In genomic region chr5:113503276-113503675, GRCm38 (mm10) we compare ENCODE assay signal across 9 mouse cellular contexts. TPM values are rescaled to one million over a fixed set of nuclear protein-coding genes. Genes with fewer than 3 reads are reported as not detected.
A peak's percentile ranks its signal among the peaks of the same experiment; 100 is the strongest.
DNase-seq lines count a peak whose midpoint lies in the region; ATAC-seq and TF ChIP-seq lines count a peak whose summit lies in the region.
"Had no signal": no experiment of that assay in that cellular context is flagged by ENCODE, and none has a peak within 500 bp of the region (broad histone marks: within the 10 kb centered on the region; RNA-seq: fewer than 3 reads in every experiment).

No protein-coding gene starts in this region.

- peak overlapping the region; percentile 75 for H3K27ac ChIP-seq in heart, embryonic 12.5 days (ENCODE audit: poor library complexity, severe bottlenecking)
- no peak overlapping the region for H3K27ac ChIP-seq in heart, adult 2 months
- peak overlapping the region; percentile 88 for H3K27ac ChIP-seq in hindbrain, embryonic 11.5 days (ENCODE audit: low read depth, low read length)

- peak overlapping the region; percentile 47 for H3K4me2 ChIP-seq in heart, embryonic 12.5 days
- no peak overlapping the region for H3K4me2 ChIP-seq in hindbrain, embryonic 11.5 days (replicated peaks; ENCODE audit: low read depth, low read length)

- no peak for TF ChIP-seq POLR2A in heart, adult 2 months (IDR thresholded peaks at IDR 0.05; ENCODE audit: insufficient read depth, low read depth, low read length)

- no peaks in the 10 kb centered on the region for H3K27me3 ChIP-seq in heart, embryonic 12.5 days (replicated peaks)
- H3K27me3 ChIP-seq in heart, adult 2 months (ENCODE audit: control insufficient read depth, insufficient read depth, low read length) = no peaks in the 10 kb centered on the region; the same call in 1 of the 2 replicates
- H3K27me3 ChIP-seq in hindbrain, embryonic 11.5 days (ENCODE audit: control insufficient read depth, insufficient read depth, low read length) = no peaks in the 10 kb centered on the region; the same call in 1 of the 2 replicates

- H3K9ac ChIP-seq in heart, embryonic 12.5 days = peak overlapping the region; percentile 23
- no peak overlapping the region for H3K9ac ChIP-seq in heart, adult 2 months (ENCODE audit: low read depth, low read length)
- H3K9ac ChIP-seq in hindbrain, embryonic 11.5 days (ENCODE audit: low read depth, low read length) = no peak overlapping the region

- H3K4me3 ChIP-seq in heart, embryonic 12.5 days = 0 out of 2 replicates have a peak overlapping the region, but pooled peaks have one; percentile 10
- H3K4me3 ChIP-seq in heart, adult 2 months = no peak overlapping the region
- no peak overlapping the region for H3K4me3 ChIP-seq in hindbrain, embryonic 11.5 days (ENCODE audit: low read depth, low read length)

- no peak for DNase-seq in heart, adult 2 months
- DNase-seq in cerebellum, postnatal 36 days = peak; percentile 76 to 79
- DNase-seq in hindbrain, embryonic 11.5 days (ENCODE audit: low spot score) = peak; percentile 74
- peak; percentile 45 for DNase-seq in neural tube, embryonic 10.5 days (ENCODE audit: extremely low spot score, low spot score)
- DNase-seq in testis, postnatal 14 days (ENCODE audit: low spot score) = no peak
- DNase-seq in frontal cortex, postnatal 10 days (ENCODE audit: low spot score in 2 of 2) = no peak

- H3K4me1 ChIP-seq in heart, embryonic 12.5 days (replicated peaks) = peaks cover 39% of the 10 kb centered on the region
- no peaks in the 10 kb centered on the region for H3K4me1 ChIP-seq in heart, adult 2 months (ENCODE audit: control insufficient read depth, insufficient read depth, low read length)
- H3K4me1 ChIP-seq in hindbrain, embryonic 11.5 days (replicated peaks; ENCODE audit: control insufficient read depth, insufficient read depth, low read length) = peaks cover 10% of the 10 kb centered on the region; the same call in 1 of the 2 replicates

- H3K9me3 ChIP-seq in heart, embryonic 12.5 days (replicated peaks) = no peaks in the 10 kb centered on the region
- no peaks in the 10 kb centered on the region for H3K9me3 ChIP-seq in hindbrain, embryonic 11.5 days (ENCODE audit: control insufficient read depth, low read length)

- 8% methylated on average over 10 of the region's 10 CpGs for WGBS in heart, embryonic 12.5 days
- 8% methylated on average over 10 of the region's 10 CpGs for WGBS in heart, adult 2 months
- WGBS in hindbrain, embryonic 11.5 days = 3% methylated on average over 10 of the region's 10 CpGs

- TF ChIP-seq CTCF in heart, adult 2 months (IDR thresholded peaks at IDR 0.05) = no peak

- intact Hi-C loops in heart, adult 2 months (cut with DNase I) = no loop called here

- H3K36me3 ChIP-seq in heart, embryonic 12.5 days = no peaks in the 10 kb centered on the region
- H3K36me3 ChIP-seq in heart, adult 2 months (ENCODE audit: control insufficient read depth, insufficient read depth, low read length) = no peaks in the 10 kb centered on the region
- H3K36me3 ChIP-seq in hindbrain, embryonic 11.5 days (ENCODE audit: control insufficient read depth, insufficient read depth, low read length) = no peaks in the 10 kb centered on the region

- H3K79me2 ChIP-seq in heart, adult 2 months (replicated peaks; ENCODE audit: control insufficient read depth, insufficient read depth, low read length) = no peaks in the 10 kb centered on the region

- ATAC-seq in heart, embryonic 12.5 days (ENCODE audit: insufficient number of reproducible peaks, low FRiP score) = peak; percentile 47
- ATAC-seq in hindbrain, embryonic 11.5 days (ENCODE audit: low FRiP score) = peak; percentile 75
- ATAC-seq in granulocyte monocyte progenitor cell, adult 5-6 weeks (replicated peaks; ENCODE audit: poor library complexity, severe bottlenecking) = no peak

- TF ChIP-seq EP300 in heart, adult 2 months (IDR thresholded peaks at IDR 0.05; ENCODE audit: insufficient read depth, low read depth, low read length) = no peak

RNA-seq across cellular contexts. Expression of gene Wscd2, which starts 13.1 kb away (rescaled TPM):
- polyA plus RNA-seq in heart, embryonic 12.5 days (2016; fragmentation: Nextera tagmentation; extraction: Ambion mirVana) = 5.4 TPM in 2 replicates
- under 1 TPM; 0.26 to 0.34 TPM for total RNA-seq in heart, adult 2 months (2021)
- polyA plus RNA-seq in heart, adult 2 months (2012; rRNA removed) = 0.82 and 1.5 TPM in 2 replicates
- polyA plus RNA-seq in hindbrain, embryonic 11.5 days (2014; fragmentation: Nextera tagmentation; extraction: Ambion mirVana) = 7.7 and 8.5 TPM in 2 replicates
- not detected in 2 replicates for total RNA-seq in granulocyte monocyte progenitor cell, adult 5-6 weeks (2014; fragmentation: Nextera tagmentation)
- not detected in 2 replicates for total RNA-seq in granulocyte monocyte progenitor cell, adult 5-6 weeks (2017)
- total RNA-seq: hematopoietic stem cell, adult 5-6 weeks had no signal

Comparison
In these comparisons a context has a peak if more than half of its experiments do, and no peak if none do; other contexts are left out.
1. DNase-seq: peak in cerebellum, postnatal 36 days (2 of 2), hindbrain, embryonic 11.5 days (single experiment) and neural tube, embryonic 10.5 days (single experiment); none in heart, adult 2 months (0 of 2), testis, postnatal 14 days (single experiment) and frontal cortex, postnatal 10 days (0 of 2).